23 mouse cellular contexts compared by ENCODE assay signal in the genomic region with DNA sequence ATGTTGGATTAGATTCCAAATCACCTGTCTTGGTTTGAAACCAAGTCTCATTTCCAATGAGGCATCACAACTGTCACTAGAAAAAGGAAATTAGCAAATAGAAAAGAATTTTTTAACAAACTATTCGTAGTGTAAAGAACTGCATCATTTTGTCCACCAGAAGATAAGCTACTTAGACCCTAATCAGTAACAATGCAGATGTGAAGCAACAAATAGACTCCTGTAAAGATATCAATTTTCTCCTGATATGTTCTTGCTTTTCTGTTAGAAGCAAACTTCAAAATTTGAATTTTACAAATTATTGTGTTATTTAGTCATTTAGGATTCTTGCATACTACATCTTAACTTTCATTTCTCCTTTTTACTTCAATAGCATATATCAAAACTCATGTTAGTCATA.
A peak's percentile ranks its signal among the peaks of the same experiment; 100 is the strongest.
DNase-seq lines count a peak whose midpoint lies in the region; ATAC-seq and TF ChIP-seq lines count a peak whose summit lies in the region.
"Had no signal": no experiment of that assay in that cellular context is flagged by ENCODE, and none has a peak within 500 bp of the region (broad histone marks: within the 10 kb centered on the region; RNA-seq: fewer than 3 reads in every experiment).

No protein-coding gene starts in this region.

- no peaks in the 10 kb centered on the region for H3K36me3 ChIP-seq in midbrain, embryonic 11.5 days (ENCODE audit: control insufficient read depth, insufficient read depth, low read length)
- no peaks in the 10 kb centered on the region for H3K36me3 ChIP-seq in midbrain, embryonic 14.5 days (ENCODE audit: control insufficient read depth, insufficient read depth, low read length)
- peaks cover 0 to 7% of the 10 kb centered on the region in 2 experiments; a peak in 2 of 4 replicates for H3K36me3 ChIP-seq in MEL (ENCODE audit: control insufficient read depth in 1 of 2, insufficient read depth in 2 of 2, low read length in 2 of 2)
- H3K36me3 ChIP-seq: G1E had no signal

- no peak overlapping the region for H3K4me3 ChIP-seq in midbrain, embryonic 11.5 days (ENCODE audit: low read depth, low read length)
- no peak overlapping the region for H3K4me3 ChIP-seq in midbrain, embryonic 14.5 days (replicated peaks; ENCODE audit: low read depth, low read length)
- no peak overlapping the region for H3K4me3 ChIP-seq in MEL (ENCODE audit: control insufficient read depth in 1 of 2, insufficient read depth in 1 of 2, low read depth in 2 of 2, low read length in 2 of 2)

- H3K4me1 ChIP-seq in midbrain, embryonic 11.5 days (ENCODE audit: control insufficient read depth, insufficient read depth, low read length): no peaks in the 10 kb centered on the region
- H3K4me1 ChIP-seq in midbrain, embryonic 14.5 days (ENCODE audit: control insufficient read depth, insufficient read depth, low read length): no peaks in the 10 kb centered on the region
- H3K4me1 ChIP-seq in MEL (ENCODE audit: control insufficient read depth in 1 of 2, insufficient read depth in 2 of 2, low read length in 2 of 2): peaks cover 0 to 6% of the 10 kb centered on the region in 2 experiments; a peak in 3 of 4 replicates

- TF ChIP-seq POLR2A in MEL (IDR thresholded peaks at IDR 0.05; ENCODE audit: control insufficient read depth in 1 of 2, insufficient read depth in 1 of 2, low read depth in 1 of 2, low read length in 2 of 2, poor library complexity in 1 of 2): no peak

- no peak overlapping the region for H3K27ac ChIP-seq in midbrain, embryonic 11.5 days (ENCODE audit: low read depth, low read length)
- H3K27ac ChIP-seq in midbrain, embryonic 14.5 days (replicated peaks; ENCODE audit: low read depth, low read length): no peak overlapping the region
- H3K27ac ChIP-seq in MEL (ENCODE audit: control insufficient read depth, low read depth, low read length): no peak overlapping the region

- TF ChIP-seq RAD21 in MEL (IDR thresholded peaks at IDR 0.05; ENCODE audit: low read depth, low read length): no peak

- H3K9me3 ChIP-seq in midbrain, embryonic 11.5 days (ENCODE audit: control insufficient read depth, low read length): no peaks in the 10 kb centered on the region
- no peaks in the 10 kb centered on the region for H3K9me3 ChIP-seq in midbrain, embryonic 14.5 days (ENCODE audit: control insufficient read depth, low read length)
- H3K9me3 ChIP-seq in MEL (replicated peaks; ENCODE audit: insufficient read depth, low read length): no peaks in the 10 kb centered on the region
- H3K9me3 ChIP-seq: G1E had no signal

- TF ChIP-seq CTCF in MEL (IDR thresholded peaks at IDR 0.05 in 2 of 3, conservative IDR thresholded peaks at IDR 0.05 in 1 of 3; ENCODE audit: control insufficient read depth in 1 of 3, insufficient read depth in 1 of 3, low read depth in 2 of 3, low read length in 3 of 3, poor library complexity in 1 of 3, severe bottlenecking in 1 of 3): no peak

- H3K79me2 ChIP-seq in MEL (ENCODE audit: control insufficient read depth, insufficient read depth, low read length, poor library complexity): no peaks in the 10 kb centered on the region

- ATAC-seq in midbrain, embryonic 11.5 days (ENCODE audit: low FRiP score): no peak
- ATAC-seq in midbrain, embryonic 14.5 days (ENCODE audit: low FRiP score, low TSS enrichment): no peak
- ATAC-seq: activated CD4-positive, CD25-positive, alpha-beta regulatory T cell, adult 4 months; CD4-positive, CD25-positive, alpha-beta regulatory T cell, adult 4 months; Patski had no signal

- H3K4me2 ChIP-seq in midbrain, embryonic 11.5 days: no peak overlapping the region
- H3K4me2 ChIP-seq in midbrain, embryonic 14.5 days (ENCODE audit: low read length): no peak overlapping the region

- WGBS in midbrain, embryonic 11.5 days: 89% methylated on average over 1 of the region's 1 CpGs
- WGBS in midbrain, embryonic 14.5 days: 80% methylated on average over 1 of the region's 1 CpGs

- peak; percentile 14 for DNase-seq in midbrain, embryonic 11.5 days (ENCODE audit: low spot score, missing footprints)
- DNase-seq in midbrain, embryonic 14.5 days: no peak
- DNase-seq in MEL (ENCODE audit: low read depth, low spot score): peak; percentile 6
- DNase-seq in c-Kit-positive CD71-positive TER-119-negative erythroid progenitor cells, embryonic 14.5 days (ENCODE audit: low read depth): peak; percentile 5
- DNase-seq in kidney, postnatal 36 days: no peak
- DNase-seq in left cerebral cortex, postnatal 10 days (ENCODE audit: extremely low spot score in 1 of 2, low spot score in 2 of 2): no peak
- DNase-seq: adrenal gland, adult 2 months; adrenal gland, adult 8-10 months; adrenal gland, postnatal 10 days; adrenal gland, postnatal 14 days; adrenal gland, postnatal 25 days; adrenal gland, postnatal 36 days; B cell, adult 2 months; cerebellum, adult 11 months; cerebellum, adult 11-12 months; cerebellum, adult 18-20 months; cerebellum, adult 2 months; cerebellum, adult 8-10 months had no signal

- no peak overlapping the region for H3K9ac ChIP-seq in midbrain, embryonic 11.5 days (ENCODE audit: low read length)
- H3K9ac ChIP-seq in midbrain, embryonic 14.5 days (replicated peaks; ENCODE audit: low read length): no peak overlapping the region
- H3K9ac ChIP-seq in MEL (ENCODE audit: control insufficient read depth, low read depth, low read length, poor library complexity, severe bottlenecking): no peak overlapping the region

- intact Hi-C loops in left cerebral cortex, postnatal 10 days (cut with DNase I): no loop called here

- H3K27me3 ChIP-seq in midbrain, embryonic 11.5 days (ENCODE audit: control insufficient read depth, insufficient read depth, low read length): no peaks in the 10 kb centered on the region
- H3K27me3 ChIP-seq in midbrain, embryonic 14.5 days (ENCODE audit: control insufficient read depth, insufficient read depth, low read length): no peaks in the 10 kb centered on the region
- H3K27me3 ChIP-seq in MEL (ENCODE audit: control insufficient read depth in 1 of 2, insufficient read depth in 2 of 2, low read length in 2 of 2): no peaks in the 10 kb centered on the region
- H3K27me3 ChIP-seq: CH12.LX had no signal

- peak; percentile 63 to 64; a peak in 3 of 4 replicates for TF ChIP-seq EP300 in MEL (IDR thresholded peaks at IDR 0.05; ENCODE audit: low read depth in 1 of 2, low read length in 2 of 2)

TF ChIP-seq in MEL, 35 proteins besides CTCF, POLR2A, EP300 and RAD21:
- TF ChIP-seq GATA1 (IDR thresholded peaks at IDR 0.05; ENCODE audit: low read depth, low read length): peak; percentile 77
- peak; percentile 46; the same call in 1 of the 2 replicates for TF ChIP-seq TCF12 (IDR thresholded peaks at IDR 0.05; ENCODE audit: low read depth, low read length)
- TF ChIP-seq NELFE (IDR thresholded peaks at IDR 0.05; ENCODE audit: low read depth, low read length): no peak
- TF ChIP-seq SIN3A (IDR thresholded peaks at IDR 0.05; ENCODE audit: low read length): no peak
- TF ChIP-seq ELF1 (IDR thresholded peaks at IDR 0.05; ENCODE audit: low read depth, low read length): no peak
- no peak for TF ChIP-seq POLR2AphosphoS2 (IDR thresholded peaks at IDR 0.05; ENCODE audit: low read length)
- no peak for TF ChIP-seq RCOR1 (IDR thresholded peaks at IDR 0.05; ENCODE audit: low read depth, low read length)

Comparison
In these comparisons a context has a peak if more than half of its experiments do, and no peak if none do; other contexts are left out.
1. DNase-seq: peak in midbrain, embryonic 11.5 days (single experiment), MEL (single experiment) and c-Kit-positive CD71-positive TER-119-negative erythroid progenitor cells, embryonic 14.5 days (single experiment); none in midbrain, embryonic 14.5 days (single experiment), kidney, postnatal 36 days (0 of 2) and left cerebral cortex, postnatal 10 days (0 of 2).